Mouse (Mus musculus): ENCODE data around the gene Cebpg. TPM values are rescaled to one million over a fixed set of nuclear protein-coding genes. Genes with fewer than 3 reads are reported as not detected.

Gene Cebpg
- polyA plus RNA-seq (2015; fragmentation: Nextera tagmentation; extraction: Ambion mirVana), result 38.6 and 41.4 TPM in 2 replicates

DNA sequence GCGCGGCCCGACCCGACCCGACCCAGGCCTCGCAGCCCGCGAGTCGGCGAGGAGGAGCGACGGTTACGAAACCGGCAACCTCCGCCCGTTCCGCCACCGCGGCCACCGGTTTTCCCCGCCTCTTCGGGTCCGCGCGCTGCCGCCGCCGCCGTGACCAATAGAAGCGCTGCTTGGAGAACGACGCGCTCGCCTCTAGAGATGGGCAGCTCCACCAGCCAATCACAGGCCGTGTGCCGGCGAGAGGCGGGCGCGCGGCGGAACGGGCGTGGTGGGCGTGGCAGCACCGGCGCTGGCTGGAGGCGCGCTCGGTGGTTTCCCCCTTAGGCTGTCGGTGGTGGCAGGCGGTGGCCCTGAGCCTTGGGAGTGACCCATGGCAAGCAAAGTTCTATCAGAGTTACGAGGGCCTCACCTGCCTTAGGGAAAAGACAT is at the start of gene Cebpg:
TSS of gene Cebpg (minus strand) at position 138 of the 429 bp plus-strand sequence.
- Histone ChIP-seq H3K27ac (peak within 1 kb of the TSS; percentile 94), H3K4me1 (replicated peaks) (peaks cover 29% of the 10 kb centered on the region), H3K4me3 (peak within 1 kb of the TSS; percentile 76), H3K36me3 (no peaks in the 10 kb centered on the region), H3K9ac (peak within 1 kb of the TSS; percentile 96), H3K27me3 (no peaks in the 10 kb centered on the region), H3K4me2 (peak within 1 kb of the TSS; percentile 93), H3K9me3 (no peaks in the 10 kb centered on the region)
- WGBS, result 1% methylated on average over 32 of the region's 53 CpGs
- ATAC-seq (ENCODE audit: low FRiP score), result peak; percentile 99

DNA sequence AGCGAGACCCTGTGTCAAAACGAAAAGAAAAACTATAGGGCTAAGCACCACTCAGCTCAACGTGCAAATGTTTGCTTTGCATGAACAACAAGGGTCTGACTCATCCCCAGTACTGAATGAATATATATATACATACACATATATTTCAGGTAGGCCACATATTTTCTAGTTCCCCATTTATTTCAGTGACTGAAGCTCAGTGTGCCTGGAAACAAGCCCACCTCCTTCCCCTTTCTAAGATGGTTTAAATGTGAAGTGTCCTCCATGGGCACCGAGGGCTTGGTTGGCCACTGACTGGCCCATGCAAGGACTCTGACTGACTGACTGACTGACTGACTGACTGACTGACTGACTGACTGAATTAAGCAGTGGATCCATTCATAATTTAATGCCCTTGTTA is 43.2 kb upstream of the Cebpg start:
- H3K27me3 ChIP-seq, result no peaks in the 10 kb centered on the region
- ATAC-seq (ENCODE audit: low FRiP score), result no peak
- no peaks in the 10 kb centered on the region for H3K9me3 ChIP-seq
- no peaks in the 10 kb centered on the region for H3K36me3 ChIP-seq
- H3K4me1 ChIP-seq (replicated peaks), result no peaks in the 10 kb centered on the region
- no peak overlapping the region for H3K27ac ChIP-seq
- H3K4me2 ChIP-seq, result no peak overlapping the region
- no peak overlapping the region for H3K4me3 ChIP-seq
- H3K9ac ChIP-seq, result no peak overlapping the region
- 88% methylated on average over 4 of the region's 4 CpGs for WGBS

DNA sequence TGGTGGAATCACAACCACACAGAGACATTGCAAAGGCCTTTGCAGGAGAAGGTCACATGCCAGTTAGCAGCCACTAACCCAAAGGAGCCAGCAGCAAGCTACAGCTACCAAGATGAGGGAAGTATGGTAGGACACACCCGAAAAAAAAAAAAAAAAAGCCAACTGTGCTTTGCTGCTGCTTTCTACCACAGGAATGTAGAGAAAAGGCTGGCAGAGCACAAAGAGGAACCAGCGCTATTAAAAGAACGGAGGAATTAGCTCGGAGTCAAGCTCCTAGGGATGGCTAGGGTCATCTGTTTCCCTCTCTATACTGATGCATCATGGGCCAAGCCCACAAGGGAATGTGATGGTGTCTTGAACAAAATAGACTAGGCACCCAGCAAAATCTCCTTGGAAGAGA is 42.4 kb upstream of the Cebpg start:
- 83% methylated on average over 4 of the region's 4 CpGs for WGBS
- H3K4me3 ChIP-seq, result no peak overlapping the region
- no peak overlapping the region for H3K27ac ChIP-seq
- H3K4me2 ChIP-seq, result no peak overlapping the region
- ATAC-seq (ENCODE audit: low FRiP score), result no peak
- no peak overlapping the region for H3K9ac ChIP-seq
- H3K9me3 ChIP-seq, result no peaks in the 10 kb centered on the region
- no peaks in the 10 kb centered on the region for H3K27me3 ChIP-seq
- no peaks in the 10 kb centered on the region for H3K4me1 ChIP-seq (replicated peaks)
- H3K36me3 ChIP-seq, result no peaks in the 10 kb centered on the region

DNA sequence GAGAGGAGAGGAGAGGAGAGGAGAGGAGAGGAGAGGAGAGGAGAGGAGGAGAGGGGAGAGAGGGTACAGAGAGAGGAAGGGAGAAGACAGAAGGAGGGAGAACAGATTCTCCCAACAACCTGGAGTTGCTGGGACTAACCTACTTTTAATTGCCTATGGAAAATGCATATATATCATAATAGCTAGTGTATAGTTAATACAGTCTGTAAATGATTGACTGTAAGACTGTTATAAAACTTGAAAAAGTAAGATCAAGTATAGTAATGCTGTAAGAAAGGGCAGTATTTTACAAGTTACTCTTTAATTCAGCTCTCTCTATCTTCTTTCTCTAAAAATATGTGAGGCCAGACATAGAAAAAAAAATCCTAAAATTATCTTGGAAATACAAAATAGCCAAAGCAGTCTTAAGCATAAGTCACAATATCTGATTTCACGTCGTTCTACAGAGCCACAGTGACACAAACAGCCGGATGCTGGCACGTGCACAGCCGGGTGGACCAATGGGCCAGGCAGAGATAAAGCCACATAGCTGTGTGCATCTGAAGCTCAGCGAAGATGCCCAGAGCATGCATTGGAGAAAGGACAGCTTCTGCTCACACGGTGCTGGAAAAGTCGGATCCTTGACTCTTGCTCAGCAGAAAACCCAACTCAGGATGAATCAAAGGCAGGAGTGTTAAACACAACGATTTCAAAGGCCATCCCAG is 38.8 kb upstream of the Cebpg start:
- Histone ChIP-seq H3K36me3 (no peaks in the 10 kb centered on the region), H3K4me2 (no peak overlapping the region), H3K4me3 (no peak overlapping the region), H3K27ac (no peak overlapping the region), H3K4me1 (replicated peaks) (no peaks in the 10 kb centered on the region), H3K27me3 (no peaks in the 10 kb centered on the region), H3K9me3 (no peaks in the 10 kb centered on the region), H3K9ac (no peak overlapping the region)
- WGBS, result 79% methylated on average over 9 of the region's 9 CpGs
- ATAC-seq (ENCODE audit: low FRiP score), result no peak

DNA sequence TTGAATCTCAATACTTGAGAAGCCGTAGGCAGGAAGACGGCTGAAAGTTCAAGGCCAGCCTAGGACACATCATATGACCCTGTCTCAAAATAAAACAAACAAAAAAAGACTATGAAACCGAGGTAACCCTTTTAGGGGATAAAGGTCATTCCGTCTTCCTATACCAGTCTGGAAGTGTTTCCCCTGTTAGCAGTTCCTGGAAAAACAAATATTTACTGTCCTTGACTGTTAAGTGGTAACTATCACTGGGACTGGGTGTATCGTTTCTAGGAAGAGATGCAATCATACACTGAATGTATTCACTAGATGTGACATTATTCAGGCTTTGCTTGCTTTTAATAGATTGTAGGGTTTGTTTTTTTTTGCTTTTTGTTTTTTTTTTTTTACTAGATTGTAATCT is 34.2 kb upstream of the Cebpg start:
- ATAC-seq (ENCODE audit: low FRiP score), result no peak
- Histone ChIP-seq H3K4me2 (no peak overlapping the region), H3K9me3 (no peaks in the 10 kb centered on the region), H3K9ac (no peak overlapping the region), H3K27ac (no peak overlapping the region), H3K36me3 (no peaks in the 10 kb centered on the region), H3K4me3 (no peak overlapping the region), H3K27me3 (no peaks in the 10 kb centered on the region), H3K4me1 (replicated peaks) (peaks cover 19% of the 10 kb centered on the region)
- WGBS, result 83% methylated on average over 5 of the region's 5 CpGs

DNA sequence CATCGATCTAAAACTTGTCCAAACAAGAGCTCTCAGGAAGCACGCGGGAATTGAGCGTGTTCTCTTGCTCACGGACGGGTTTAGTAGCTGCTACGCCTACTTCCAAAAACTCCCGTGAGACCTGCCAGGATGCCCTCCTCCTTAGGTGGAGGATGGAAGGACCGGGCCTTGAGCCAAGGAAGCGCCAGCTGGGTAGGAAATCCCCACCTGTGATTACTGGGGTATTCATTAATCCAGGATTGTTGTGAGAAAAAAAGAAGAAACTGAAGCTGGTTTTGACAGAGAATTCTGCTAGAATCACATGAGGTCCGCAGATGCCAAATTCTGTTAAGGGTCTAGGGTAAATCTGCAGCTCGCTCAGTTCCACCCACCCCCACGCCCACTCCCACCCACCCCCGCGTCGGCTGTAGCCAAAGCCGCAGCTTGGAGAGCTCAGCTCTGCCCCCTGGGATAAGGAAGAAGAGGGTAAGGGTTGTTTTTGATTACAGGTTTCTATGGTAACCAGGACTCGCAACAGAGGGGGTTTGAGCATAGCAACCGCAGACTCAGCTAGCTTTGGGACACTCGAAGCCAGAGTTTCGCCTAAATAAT is 30.0 kb upstream of the Cebpg start:
- Histone ChIP-seq H3K4me2 (peak overlapping the region; percentile 53), H3K36me3 (no peaks in the 10 kb centered on the region), H3K9ac (peak overlapping the region; percentile 35; the same call in 1 of the 2 replicates), H3K27ac (no peak overlapping the region), H3K4me3 (peak overlapping the region; percentile 22), H3K9me3 (no peaks in the 10 kb centered on the region), H3K27me3 (peaks cover 5% of the 10 kb centered on the region; the same call in 1 of the 2 replicates), H3K4me1 (replicated peaks) (peaks cover 22% of the 10 kb centered on the region)
- ATAC-seq (ENCODE audit: low FRiP score), result peak; percentile 77; the same call in 1 of the 2 replicates
- 2% methylated on average over 21 of the region's 21 CpGs for WGBS

DNA sequence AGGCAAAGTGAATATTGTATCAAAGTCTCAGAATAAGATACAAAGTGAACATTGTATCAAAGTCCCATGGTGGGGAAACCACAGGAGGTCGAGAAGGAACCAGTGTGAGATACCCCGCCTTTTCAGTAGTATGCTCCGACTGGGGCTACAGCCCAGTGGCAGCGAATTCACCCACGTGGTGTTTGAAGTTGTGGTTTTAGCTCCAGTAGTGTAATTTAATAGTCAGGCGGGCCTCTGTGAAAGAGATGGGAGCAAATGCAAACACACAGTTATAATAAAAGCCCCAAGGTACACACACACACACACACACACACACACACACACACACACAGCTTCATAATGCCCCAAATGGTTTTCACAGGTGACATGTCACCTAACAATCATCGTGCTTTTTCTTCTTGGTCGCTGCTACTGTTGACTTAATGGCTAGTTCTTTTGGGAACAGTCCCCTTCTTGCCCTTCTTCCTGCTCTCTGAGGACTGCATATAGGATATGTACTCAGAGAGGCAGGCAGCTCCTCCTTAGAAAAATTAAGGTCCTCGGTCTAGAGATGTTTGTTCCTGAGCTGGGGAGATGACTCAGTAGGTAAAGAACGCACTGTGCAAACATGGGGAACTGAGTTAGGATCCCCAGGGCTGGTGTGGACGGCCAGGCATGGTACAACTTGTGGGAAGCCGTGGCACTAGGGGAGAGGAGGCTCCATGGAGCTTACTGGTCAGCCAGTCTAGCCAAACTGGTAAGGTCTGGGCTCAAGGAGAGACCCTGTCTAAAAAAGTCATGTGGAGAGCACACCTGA is 28.4 kb upstream of the Cebpg start:
- Histone ChIP-seq H3K36me3 (no peaks in the 10 kb centered on the region), H3K9me3 (no peaks in the 10 kb centered on the region), H3K27ac (no peak overlapping the region), H3K4me3 (no peak overlapping the region), H3K9ac (no peak overlapping the region), H3K27me3 (peaks cover 5% of the 10 kb centered on the region; the same call in 1 of the 2 replicates), H3K4me2 (no peak overlapping the region), H3K4me1 (replicated peaks) (peaks cover 22% of the 10 kb centered on the region)
- no peak for ATAC-seq (ENCODE audit: low FRiP score)
- 82% methylated on average over 12 of the region's 12 CpGs for WGBS

DNA sequence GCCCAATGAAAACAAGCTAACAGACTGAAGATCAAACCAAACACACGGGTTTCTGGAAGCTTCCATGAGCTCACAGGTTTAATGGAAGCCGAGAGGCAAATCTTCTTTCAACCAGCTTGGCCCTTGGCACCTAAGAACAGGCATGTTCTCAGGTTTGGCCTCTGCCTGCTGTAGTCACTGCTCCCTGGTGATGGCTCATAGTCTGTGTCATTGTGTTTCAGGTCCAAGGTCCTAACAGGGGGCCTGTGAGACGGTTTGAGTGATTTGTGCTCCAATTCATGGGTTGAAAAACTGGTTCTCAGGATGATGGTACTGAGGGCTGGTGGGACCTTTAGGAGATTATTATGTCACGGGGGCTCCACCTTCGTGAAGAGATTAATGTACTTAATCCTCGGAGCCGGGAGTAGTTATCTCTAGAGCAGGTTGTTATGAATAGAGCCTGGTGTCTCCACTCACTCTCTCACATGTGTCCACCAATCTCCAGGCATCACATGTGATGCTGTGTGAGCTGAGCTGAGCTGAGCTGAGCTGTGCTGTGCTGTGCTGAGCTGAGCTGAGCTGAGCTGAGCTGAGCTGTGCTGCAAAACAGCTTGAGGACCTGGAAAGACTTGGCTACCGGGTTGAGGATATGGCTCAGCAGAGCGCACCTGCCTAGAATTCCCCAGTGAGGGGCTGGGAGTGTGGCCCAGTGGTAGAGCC is 25.2 kb upstream of the Cebpg start:
- H3K27me3 ChIP-seq, result peaks cover 5% of the 10 kb centered on the region; the same call in 1 of the 2 replicates
- H3K36me3 ChIP-seq, result no peaks in the 10 kb centered on the region
- H3K27ac ChIP-seq, result no peak overlapping the region
- ATAC-seq (ENCODE audit: low FRiP score), result no peak
- H3K4me2 ChIP-seq, result no peak overlapping the region
- no peak overlapping the region for H3K9ac ChIP-seq
- H3K4me3 ChIP-seq, result no peak overlapping the region
- no peaks in the 10 kb centered on the region for H3K9me3 ChIP-seq
- WGBS, result 85% methylated on average over 9 of the region's 9 CpGs
- H3K4me1 ChIP-seq (replicated peaks), result peaks cover 11% of the 10 kb centered on the region

DNA sequence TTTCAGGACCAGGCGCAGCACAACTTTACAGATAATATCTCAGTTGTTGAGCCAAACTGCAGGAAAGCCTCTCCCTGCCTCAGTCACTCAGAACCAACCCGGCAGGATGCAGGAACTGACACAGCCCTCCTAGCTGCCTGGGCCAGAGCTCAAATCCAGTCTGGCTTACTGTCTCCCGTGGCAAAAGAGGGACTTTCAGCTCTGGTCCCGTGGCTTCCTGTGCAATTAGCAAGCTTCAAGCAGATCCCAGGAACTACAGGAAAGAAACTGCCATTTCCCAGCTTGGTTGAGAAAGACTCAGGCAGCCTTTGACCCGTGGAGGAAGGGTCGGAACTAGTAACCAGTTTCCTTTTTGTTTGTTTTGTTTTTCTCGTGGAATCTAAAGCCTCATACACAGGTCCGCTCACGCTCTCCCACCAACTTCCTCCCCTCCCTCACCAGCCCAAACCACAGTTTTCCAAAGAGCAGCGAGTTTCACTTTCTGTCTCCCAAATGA is 24.5 kb upstream of the Cebpg start:
- 45% methylated on average over 10 of the region's 10 CpGs for WGBS
- Histone ChIP-seq H3K4me1 (replicated peaks) (peaks cover 5% of the 10 kb centered on the region), H3K4me3 (no peak overlapping the region), H3K27me3 (peaks cover 5% of the 10 kb centered on the region; the same call in 1 of the 2 replicates), H3K4me2 (no peak overlapping the region), H3K36me3 (no peaks in the 10 kb centered on the region), H3K9me3 (no peaks in the 10 kb centered on the region), H3K27ac (no peak overlapping the region), H3K9ac (no peak overlapping the region)
- ATAC-seq (ENCODE audit: low FRiP score), result no peak

DNA sequence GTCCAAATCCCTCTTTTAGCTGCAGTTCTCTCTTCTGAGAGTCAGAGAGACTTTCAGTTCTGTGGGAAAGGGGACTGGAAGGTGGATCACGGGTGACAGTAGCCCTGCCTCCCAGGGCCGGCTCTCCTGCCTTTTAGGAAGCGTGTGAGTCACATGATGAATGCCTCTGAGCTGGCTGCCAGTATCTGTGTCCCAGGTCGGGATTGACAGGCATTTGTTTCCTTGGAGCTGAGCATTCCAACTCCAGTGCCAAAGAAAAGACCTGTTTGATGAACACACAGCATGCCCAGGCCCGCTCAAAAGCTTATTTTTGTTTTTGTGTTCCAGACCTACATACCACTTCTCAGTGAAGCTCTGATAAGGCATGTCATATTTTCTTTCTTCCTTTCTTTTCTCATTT is 20.3 kb upstream of the Cebpg start:
- H3K36me3 ChIP-seq, result no peaks in the 10 kb centered on the region
- no peaks in the 10 kb centered on the region for H3K27me3 ChIP-seq
- H3K4me1 ChIP-seq (replicated peaks), result no peaks in the 10 kb centered on the region
- H3K9ac ChIP-seq, result no peak overlapping the region
- no peak overlapping the region for H3K4me3 ChIP-seq
- WGBS, result 34% methylated on average over 5 of the region's 5 CpGs
- no peak overlapping the region for H3K27ac ChIP-seq
- no peaks in the 10 kb centered on the region for H3K9me3 ChIP-seq
- ATAC-seq (ENCODE audit: low FRiP score), result no peak
- no peak overlapping the region for H3K4me2 ChIP-seq

DNA sequence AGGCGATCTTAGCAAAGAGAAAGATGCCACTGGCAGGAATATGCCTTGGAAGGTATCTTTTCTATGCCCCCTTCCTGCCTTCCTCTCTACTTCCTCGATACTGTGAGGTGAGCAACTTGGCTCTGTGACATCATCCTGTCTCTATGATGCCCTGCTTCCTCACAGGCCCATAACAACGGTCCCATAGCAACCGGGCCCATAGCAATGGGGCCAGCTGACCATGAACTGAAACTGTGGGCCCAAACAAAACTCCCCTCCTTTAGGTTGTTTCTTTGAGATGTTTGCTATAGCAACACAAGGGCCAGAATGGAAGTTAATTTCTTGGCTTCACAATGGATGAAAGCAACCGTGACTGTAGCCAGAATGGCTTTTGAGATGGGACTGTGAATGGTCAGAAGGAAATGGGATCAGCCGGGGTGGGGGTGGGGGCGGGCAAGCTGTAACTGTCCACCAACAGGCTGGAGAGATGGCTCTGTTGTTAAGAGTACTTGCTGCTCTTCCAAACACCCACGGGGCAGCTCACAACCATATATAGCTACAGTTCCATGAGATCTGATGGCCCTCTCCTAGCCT is 10.4 kb upstream of the Cebpg start:
- WGBS, result 41% methylated on average over 8 of the region's 8 CpGs
- no peak overlapping the region for H3K4me3 ChIP-seq
- peaks cover 8% of the 10 kb centered on the region for H3K4me1 ChIP-seq (replicated peaks)
- H3K27ac ChIP-seq, result no peak overlapping the region
- no peak overlapping the region for H3K9ac ChIP-seq
- H3K4me2 ChIP-seq, result no peak overlapping the region
- H3K27me3 ChIP-seq, result no peaks in the 10 kb centered on the region
- no peaks in the 10 kb centered on the region for H3K36me3 ChIP-seq
- H3K9me3 ChIP-seq, result no peaks in the 10 kb centered on the region
- peak; percentile 36 for ATAC-seq (ENCODE audit: low FRiP score)

All from hindbrain, embryonic 13.5 days (tissue).